10 mouse cellular contexts compared by ENCODE assay signal in the genomic region with DNA sequence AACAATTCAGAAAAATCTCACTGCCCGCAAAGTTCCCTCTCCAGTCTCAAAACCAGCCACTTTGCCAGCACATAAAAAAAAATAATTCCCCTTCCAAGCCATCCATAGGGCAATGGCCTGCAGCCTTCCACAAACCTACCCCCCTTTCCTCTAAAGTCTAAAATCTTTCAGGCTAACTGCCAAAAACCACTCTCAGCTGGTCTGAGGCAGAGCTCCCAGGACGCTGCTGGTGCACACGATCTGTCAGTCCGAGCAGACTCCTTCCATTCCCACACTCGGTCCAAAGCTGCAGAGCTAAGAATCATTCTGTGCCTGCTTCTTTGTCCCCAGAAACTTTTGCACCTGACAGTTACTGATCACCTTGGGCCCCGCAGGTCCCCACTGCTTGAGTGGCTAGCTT. TPM values are rescaled to one million over a fixed set of nuclear protein-coding genes. Genes with fewer than 3 reads are reported as not detected.
DNase-seq lines count a peak whose midpoint lies in the region; ATAC-seq and TF ChIP-seq lines count a peak whose summit lies in the region.
"Had no signal": no experiment of that assay in that cellular context is flagged by ENCODE, and none has a peak within 500 bp of the region (broad histone marks: within the 10 kb centered on the region; RNA-seq: fewer than 3 reads in every experiment).

No protein-coding gene starts in this region.

- no peak overlapping the region for H3K4me2 ChIP-seq in hindbrain, embryonic 13.5 days
- no peak overlapping the region for H3K4me2 ChIP-seq in intestine, embryonic 15.5 days (replicated peaks)

- no peak overlapping the region for H3K4me3 ChIP-seq in hindbrain, embryonic 13.5 days
- H3K4me3 ChIP-seq in hindbrain, embryonic 10.5 days: no peak overlapping the region
- H3K4me3 ChIP-seq in intestine, embryonic 15.5 days (replicated peaks): no peak overlapping the region
- H3K4me3 ChIP-seq: megakaryocyte, embryonic 14.5 days had no signal

- no peak for TF ChIP-seq CTCF in brain, embryonic 14.5 days (IDR thresholded peaks at IDR 0.05; ENCODE audit: borderline replicate concordance, extremely low read depth, insufficient read depth, insufficient read length)

- no peak for TF ChIP-seq POLR2A in brain, embryonic 14.5 days (IDR thresholded peaks at IDR 0.05; ENCODE audit: borderline replicate concordance, extremely low read depth, insufficient read depth, insufficient read length, poor library complexity, severe bottlenecking)

- no peak for DNase-seq in hindbrain, embryonic 10.5 days (ENCODE audit: low spot score)
- DNase-seq in brain, embryonic 14.5 days (ENCODE audit: low read depth): peak; percentile 75
- DNase-seq in retina, embryonic 14.5 days (ENCODE audit: low spot score): no peak
- no peak for DNase-seq in cerebellum, postnatal 14 days
- no peak for DNase-seq in embryo, embryonic 9.5 days (ENCODE audit: extremely low spot score)
- DNase-seq: right cerebral cortex, postnatal 25 days had no signal

- peaks cover 42% of the 10 kb centered on the region for H3K36me3 ChIP-seq in hindbrain, embryonic 13.5 days
- H3K36me3 ChIP-seq in hindbrain, embryonic 10.5 days: peaks cover 13% of the 10 kb centered on the region; the same call in 1 of the 2 replicates
- H3K36me3 ChIP-seq in intestine, embryonic 15.5 days: no peaks in the 10 kb centered on the region

- no peak overlapping the region for H3K9ac ChIP-seq in hindbrain, embryonic 13.5 days
- H3K9ac ChIP-seq in intestine, embryonic 15.5 days: no peak overlapping the region

- H3K9me3 ChIP-seq in hindbrain, embryonic 13.5 days: no peaks in the 10 kb centered on the region
- no peaks in the 10 kb centered on the region for H3K9me3 ChIP-seq in hindbrain, embryonic 10.5 days
- H3K9me3 ChIP-seq in intestine, embryonic 15.5 days: no peaks in the 10 kb centered on the region
- H3K9me3 ChIP-seq: megakaryocyte, embryonic 14.5 days had no signal

- 0 out of 2 replicates have a peak, but pooled peaks cover 9% of the 10 kb centered on the region for H3K4me1 ChIP-seq in hindbrain, embryonic 13.5 days (replicated peaks)
- H3K4me1 ChIP-seq in hindbrain, embryonic 10.5 days (replicated peaks): peaks cover 5% of the 10 kb centered on the region; the same call in 1 of the 2 replicates
- H3K4me1 ChIP-seq in intestine, embryonic 15.5 days (replicated peaks): peaks cover 12% of the 10 kb centered on the region

- 60% methylated on average over 6 of the region's 6 CpGs for WGBS in hindbrain, embryonic 13.5 days
- 81% methylated on average over 6 of the region's 6 CpGs for WGBS in hindbrain, embryonic 10.5 days
- WGBS in intestine, embryonic 15.5 days: 39% methylated on average over 6 of the region's 6 CpGs

- no peaks in the 10 kb centered on the region for H3K27me3 ChIP-seq in hindbrain, embryonic 13.5 days
- 0 out of 2 replicates have a peak, but pooled peaks cover 3% of the 10 kb centered on the region for H3K27me3 ChIP-seq in hindbrain, embryonic 10.5 days (ENCODE audit: insufficient read depth, poor library complexity, severe bottlenecking)
- no peaks in the 10 kb centered on the region for H3K27me3 ChIP-seq in intestine, embryonic 15.5 days (replicated peaks)

- H3K27ac ChIP-seq in hindbrain, embryonic 13.5 days: peak overlapping the region; percentile 1; the same call in 1 of the 2 replicates
- no peak overlapping the region for H3K27ac ChIP-seq in hindbrain, embryonic 10.5 days
- H3K27ac ChIP-seq in intestine, embryonic 15.5 days: peak overlapping the region; percentile 48; the same call in 1 of the 2 replicates

- ATAC-seq in hindbrain, embryonic 13.5 days (ENCODE audit: low FRiP score): no peak
- ATAC-seq in intestine, embryonic 15.5 days: no peak
- ATAC-seq in megakaryocyte-erythroid progenitor cell, adult 5-6 weeks (replicated peaks; ENCODE audit: low FRiP score, low TSS enrichment, poor library complexity, severe bottlenecking): peak; percentile 36

RNA-seq across cellular contexts. Expression of a gene that starts 22.1 kb away (rescaled TPM):
- 40.3 and 41.6 TPM in 2 replicates for polyA plus RNA-seq in hindbrain, embryonic 13.5 days (2015; fragmentation: Nextera tagmentation; extraction: Ambion mirVana)
- 34.6 and 36.9 TPM in 2 replicates for polyA plus RNA-seq in hindbrain, embryonic 10.5 days (2016; fragmentation: Nextera tagmentation; extraction: Ambion mirVana)
- 27.3 and 32.3 TPM in 2 replicates for polyA plus RNA-seq in brain, embryonic 14.5 days (2012; rRNA removed)
- polyA plus RNA-seq in intestine, embryonic 15.5 days (2015; fragmentation: Nextera tagmentation; extraction: Ambion mirVana): 15.5 and 16.2 TPM in 2 replicates
- total RNA-seq in megakaryocyte-erythroid progenitor cell, adult 5-6 weeks (2014; fragmentation: Nextera tagmentation): 14.0 and 21.7 TPM in 2 replicates
- total RNA-seq in megakaryocyte-erythroid progenitor cell, adult 5-6 weeks (2017): 18.5 and 33.1 TPM in 2 replicates

RNA-seq across cellular contexts. Expression of a gene that starts 25.8 kb away (rescaled TPM):
- polyA plus RNA-seq in hindbrain, embryonic 13.5 days (2015; fragmentation: Nextera tagmentation; extraction: Ambion mirVana): 38.0 and 41.2 TPM in 2 replicates
- polyA plus RNA-seq in hindbrain, embryonic 10.5 days (2016; fragmentation: Nextera tagmentation; extraction: Ambion mirVana): 4.5 and 9.8 TPM in 2 replicates
- 100 and 120 TPM in 2 replicates for polyA plus RNA-seq in brain, embryonic 14.5 days (2012; rRNA removed)
- 4.0 and 4.4 TPM in 2 replicates for polyA plus RNA-seq in intestine, embryonic 15.5 days (2015; fragmentation: Nextera tagmentation; extraction: Ambion mirVana)
- total RNA-seq in megakaryocyte-erythroid progenitor cell, adult 5-6 weeks (2014; fragmentation: Nextera tagmentation): 0.96 and 1.2 TPM in 2 replicates
- not detected in 2 replicates for total RNA-seq in megakaryocyte-erythroid progenitor cell, adult 5-6 weeks (2017)

RNA-seq across cellular contexts. Expression of a gene that starts 41.2 kb away (rescaled TPM):
- 150 and 152 TPM in 2 replicates for polyA plus RNA-seq in hindbrain, embryonic 13.5 days (2015; fragmentation: Nextera tagmentation; extraction: Ambion mirVana)
- 231 and 240 TPM in 2 replicates for polyA plus RNA-seq in hindbrain, embryonic 10.5 days (2016; fragmentation: Nextera tagmentation; extraction: Ambion mirVana)
- polyA plus RNA-seq in brain, embryonic 14.5 days (2012; rRNA removed): 139 and 230 TPM in 2 replicates
- polyA plus RNA-seq in intestine, embryonic 15.5 days (2015; fragmentation: Nextera tagmentation; extraction: Ambion mirVana): 245 and 263 TPM in 2 replicates
- total RNA-seq in megakaryocyte-erythroid progenitor cell, adult 5-6 weeks (2014; fragmentation: Nextera tagmentation): 208 and 229 TPM in 2 replicates
- 148 and 159 TPM in 2 replicates for total RNA-seq in megakaryocyte-erythroid progenitor cell, adult 5-6 weeks (2017)
